10 mouse cellular contexts compared by ENCODE assay signal in the genomic region with DNA sequence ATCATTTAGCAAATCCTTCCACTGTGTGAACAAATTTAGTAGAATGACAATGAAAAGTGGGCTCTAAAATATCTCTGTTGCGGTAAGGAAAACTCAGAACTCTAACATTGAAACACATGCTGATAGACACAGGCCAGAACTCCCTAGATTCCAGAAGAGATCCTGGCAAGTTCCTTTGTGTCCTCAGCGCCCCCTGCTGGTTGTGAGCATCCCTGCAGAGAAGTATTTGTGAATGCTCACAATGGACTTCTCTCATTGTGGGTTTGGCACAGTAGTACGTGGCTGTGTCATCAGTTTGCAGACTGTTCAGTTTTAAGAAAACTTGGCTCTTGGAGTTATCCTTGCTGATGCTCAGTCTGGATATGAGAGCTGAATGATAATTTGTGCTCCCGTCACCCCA.
DNase-seq lines count a peak whose midpoint lies in the region; ATAC-seq and TF ChIP-seq lines count a peak whose summit lies in the region.
"Had no signal": no experiment of that assay in that cellular context is flagged by ENCODE, and none has a peak within 500 bp of the region (broad histone marks: within the 10 kb centered on the region; RNA-seq: fewer than 3 reads in every experiment).

No protein-coding gene starts in this region.

- no peaks in the 10 kb centered on the region for H3K4me1 ChIP-seq in forebrain, embryonic 11.5 days (replicated peaks; ENCODE audit: control insufficient read depth, insufficient read depth, low read length)
- H3K4me1 ChIP-seq: heart, embryonic 13.5 days; megakaryocyte, embryonic 14.5 days had no signal

- no peak overlapping the region for H3K4me3 ChIP-seq in left cerebral cortex, adult 2 months
- no peak overlapping the region for H3K4me3 ChIP-seq in forebrain, embryonic 11.5 days (ENCODE audit: low read depth, low read length)
- H3K4me3 ChIP-seq: heart, embryonic 13.5 days; megakaryocyte, embryonic 14.5 days had no signal

- no peak overlapping the region for H3K27ac ChIP-seq in left cerebral cortex, adult 2 months
- H3K27ac ChIP-seq in forebrain, embryonic 11.5 days (ENCODE audit: low read depth, low read length), result no peak overlapping the region
- H3K27ac ChIP-seq: heart, embryonic 13.5 days had no signal

- peak; percentile 1 to 12 for DNase-seq in cerebellum, postnatal 14 days
- DNase-seq in left cerebral cortex, adult 2 months (ENCODE audit: extremely low spot score in 1 of 2, low spot score in 2 of 2), result peak in 1 of 2 experiments; percentile 10
- no peak for DNase-seq in left cerebral cortex, postnatal 10 days (ENCODE audit: extremely low spot score in 1 of 2, low spot score in 2 of 2)
- DNase-seq in R1 (ENCODE audit: low read depth, low spot score), result peak; percentile 78
- DNase-seq in forelimb bud, embryonic 11.5 days (ENCODE audit: low read depth, low spot score), result peak; percentile 25
- DNase-seq in thymus, postnatal 0 days (ENCODE audit: low spot score), result peak; percentile 51
- no peak for DNase-seq in forebrain, embryonic 11.5 days (ENCODE audit: low spot score)

- no peaks in the 10 kb centered on the region for H3K36me3 ChIP-seq in forebrain, embryonic 11.5 days (ENCODE audit: control insufficient read depth, insufficient read depth, low read length)
- H3K36me3 ChIP-seq: heart, embryonic 13.5 days had no signal

- no peak for ATAC-seq in cerebellum, adult (ENCODE audit: insufficient number of reproducible peaks, low FRiP score, low TSS enrichment)
- ATAC-seq in forebrain, embryonic 11.5 days (replicated peaks; ENCODE audit: low FRiP score), result no peak

- TF ChIP-seq CTCF in left cerebral cortex, adult 2 months (IDR thresholded peaks at IDR 0.05), result peak; percentile 42

- intact Hi-C loops in left cerebral cortex, adult 2 months (cut with DNase I), result loop anchor here (5.0 kb wide), 1 partner anchor 389 kb away; no protein-coding TSS in a partner anchor
- intact Hi-C loops in left cerebral cortex, postnatal 10 days (cut with DNase I), result no loop called here

- no peaks in the 10 kb centered on the region for H3K9me3 ChIP-seq in forebrain, embryonic 11.5 days (ENCODE audit: control insufficient read depth, low read length)
- H3K9me3 ChIP-seq: heart, embryonic 13.5 days; megakaryocyte, embryonic 14.5 days had no signal

- no peaks in the 10 kb centered on the region for H3K27me3 ChIP-seq in forebrain, embryonic 11.5 days (ENCODE audit: control insufficient read depth, insufficient read depth, low read length)
- H3K27me3 ChIP-seq: heart, embryonic 13.5 days; megakaryocyte, embryonic 14.5 days had no signal

- H3K4me2 ChIP-seq in forebrain, embryonic 11.5 days (ENCODE audit: low read depth, low read length, severe bottlenecking), result no peak overlapping the region
- H3K4me2 ChIP-seq: heart, embryonic 13.5 days had no signal

- no peak overlapping the region for H3K9ac ChIP-seq in forebrain, embryonic 11.5 days (ENCODE audit: low read length)
- H3K9ac ChIP-seq: heart, embryonic 13.5 days had no signal

- WGBS in forebrain, embryonic 11.5 days, result 47% methylated on average over 4 of the region's 4 CpGs

Comparison
In these comparisons a context has a peak if more than half of its experiments do, and no peak if none do; other contexts are left out.
1. DNase-seq: peak in cerebellum, postnatal 14 days (2 of 2), R1 (single experiment), forelimb bud, embryonic 11.5 days (single experiment) and thymus, postnatal 0 days (single experiment); none in left cerebral cortex, postnatal 10 days (0 of 2) and forebrain, embryonic 11.5 days (single experiment).